Mouse (Mus musculus) ES-Bruce4 (cell line): Measurements from ENCODE around the gene Ncbp3. TPM values are rescaled to one million over a fixed set of nuclear protein-coding genes. Genes with fewer than 3 reads are reported as not detected.
A peak's percentile ranks its signal among the peaks of the same experiment; 100 is the strongest.

Source experiments
- H3K27ac ChIP-seq: 2 replicates; pipeline ENCODE4 v1.5.1; 2012; ENCODE audit warnings: low read length, inconsistent platforms; ENCODE audit not compliant: insufficient read depth
- H3K27me3 ChIP-seq: 2 replicates; pipeline ENCODE4 v1.6.1; 2012; ENCODE audit warnings: mild to moderate bottlenecking, low read length, inconsistent platforms; ENCODE audit not compliant: control insufficient read depth, poor library complexity, insufficient read depth, severe bottlenecking
- H3K36me3 ChIP-seq: 2 replicates; pipeline ENCODE4 v1.6.1; 2012; ENCODE audit warnings: inconsistent platforms, mild to moderate bottlenecking, low read length, moderate library complexity; ENCODE audit not compliant: control insufficient read depth, poor library complexity, insufficient read depth, severe bottlenecking
- H3K4me1 ChIP-seq: one replicate; pipeline ENCODE4 v1.8.1; 2011; ENCODE audit warnings: low read length; ENCODE audit not compliant: control insufficient read depth, insufficient read depth
- H3K4me3 ChIP-seq: 2 replicates; pipeline ENCODE4 v1.5.1; 2011; ENCODE audit warnings: low read depth, mild to moderate bottlenecking, low read length
- H3K9ac ChIP-seq: 2 replicates; pipeline ENCODE4 v1.6.1; 2012; ENCODE audit warnings: low read depth, mild to moderate bottlenecking, inconsistent platforms; ENCODE audit not compliant: poor library complexity, severe bottlenecking
- H3K9me3 ChIP-seq: replicated peaks from 2 replicates; pipeline ENCODE4 v1.6.1; 2012; ENCODE audit warnings: mild to moderate bottlenecking, low read length, inconsistent platforms; ENCODE audit not compliant: control insufficient read depth, poor library complexity, insufficient read depth, severe bottlenecking
- CTCF ChIP-seq: IDR thresholded peaks from one replicate; pipeline ENCODE4 v1.8.1; 2011; ENCODE audit warnings: low read depth, low read length
- EP300 ChIP-seq: IDR thresholded peaks from 2 replicates; pipeline ENCODE4 v1.6.1; 2011; ENCODE audit warnings: low read depth, low read length; ENCODE audit not compliant: insufficient read depth
- POLR2A ChIP-seq: IDR thresholded peaks from one replicate; pipeline ENCODE4 v1.8.1; 2011; ENCODE audit warnings: low read length; ENCODE audit not compliant: insufficient read depth
- polyA plus RNA-seq: library from polyadenylated mRNA; stranded (reverse); fragments of >200 nt; gene quantifications from 2 replicates; pipeline ENCODE4 v1.2.4, GENCODE M21; 2011; ENCODE audit warnings: low read depth; ENCODE audit not compliant: missing spikeins, insufficient read depth, insufficient read length

The Ncbp3 gene
- polyA plus RNA-seq, 1 experiment, result 17.9 TPM

GRCm38 (mm10) chr11:73018471-73019146 is 29.0 kb upstream of the Ncbp3 start, which contains the start of gene Camkk1:
Gene Camkk1 (plus strand): TSS chr11:73019008.
- Histone ChIP-seq H3K4me1 (no peaks in the 10 kb centered on the region), H3K9ac (peak within 1 kb of the TSS; percentile 34), H3K36me3 (no peaks in the 10 kb centered on the region), H3K4me3 (peak within 1 kb of the TSS; percentile 79), H3K27me3 (no peaks in the 10 kb centered on the region), H3K9me3 (no peaks in the 10 kb centered on the region), H3K27ac (no peak within 1 kb of the TSS)
- no peak for TF ChIP-seq CTCF
- no peak for TF ChIP-seq POLR2A
- no peak for TF ChIP-seq EP300

GRCm38 (mm10) chr11:73019147-73019795 is 28.3 kb upstream of the Ncbp3 start:
- TF ChIP-seq POLR2A, result no peak
- 0 out of 2 replicates have a peak, but pooled peaks have one; percentile 8 for TF ChIP-seq EP300
- peak overlapping the region; percentile 34 for H3K9ac ChIP-seq
- H3K4me3 ChIP-seq, result peak overlapping the region; percentile 79
- no peaks in the 10 kb centered on the region for H3K9me3 ChIP-seq
- H3K4me1 ChIP-seq, result no peaks in the 10 kb centered on the region
- no peaks in the 10 kb centered on the region for H3K27me3 ChIP-seq
- H3K36me3 ChIP-seq, result no peaks in the 10 kb centered on the region
- no peak overlapping the region for H3K27ac ChIP-seq

GRCm38 (mm10) chr11:73020953-73021800 is 26.4 kb upstream of the Ncbp3 start:
- Histone ChIP-seq H3K27me3 (no peaks in the 10 kb centered on the region), H3K9ac (no peak overlapping the region), H3K36me3 (no peaks in the 10 kb centered on the region), H3K9me3 (no peaks in the 10 kb centered on the region), H3K4me1 (no peaks in the 10 kb centered on the region), H3K4me3 (no peak overlapping the region), H3K27ac (no peak overlapping the region)
- no peak for TF ChIP-seq EP300
- TF ChIP-seq POLR2A, result no peak
- no peak for TF ChIP-seq CTCF

GRCm38 (mm10) chr11:73023099-73023498 is 24.5 kb upstream of the Ncbp3 start:
- H3K4me1 ChIP-seq, result no peaks in the 10 kb centered on the region
- no peaks in the 10 kb centered on the region for H3K27me3 ChIP-seq
- no peaks in the 10 kb centered on the region for H3K9me3 ChIP-seq
- H3K27ac ChIP-seq, result no peak overlapping the region
- H3K36me3 ChIP-seq, result no peaks in the 10 kb centered on the region
- H3K4me3 ChIP-seq, result no peak overlapping the region
- no peak overlapping the region for H3K9ac ChIP-seq
- TF ChIP-seq POLR2A (no peak), CTCF (no peak), EP300 (no peak)

- Histone ChIP-seq H3K9ac (no peak overlapping the region), H3K9me3 (no peaks in the 10 kb centered on the region), H3K27me3 (no peaks in the 10 kb centered on the region), H3K27ac (no peak overlapping the region), H3K4me1 (no peaks in the 10 kb centered on the region), H3K4me3 (no peak overlapping the region), H3K36me3 (no peaks in the 10 kb centered on the region)
- TF ChIP-seq POLR2A (no peak), EP300 (no peak), CTCF (no peak)
Measured at GRCm38 (mm10) chr11:73023827-73024226, 23.8 kb upstream of the Ncbp3 start.
